Mouse (Mus musculus): Measurements from ENCODE around the gene Tmem151a.

GRCm38 (mm10) chr19:5038709-5039156 lies 46.6 kb downstream of the Tmem151a start, which contains the start of the genes B4gat1 and AC124502.3:
- TF ChIP-seq POLR2A (IDR thresholded peaks at IDR 0.05; ENCODE audit: low read depth, low read length) (0 out of 2 replicates have a peak, but pooled peaks have one; percentile 12), CTCF (IDR thresholded peaks at IDR 0.05; ENCODE audit: extremely low read depth, insufficient read length, insufficient replicate concordance, low read depth, low read length) (peak; percentile 29; the same call in 1 of the 2 replicates)

All from small intestine, adult 2 months (tissue).